Mouse (Mus musculus): Measurements from ENCODE around the gene Gm11037. TPM values are rescaled to one million over a fixed set of nuclear protein-coding genes. Genes with fewer than 3 reads are reported as not detected.

Gm11037 gene
- polyA plus RNA-seq, 1 experiment from 2014 or later, result not detected

DNA sequence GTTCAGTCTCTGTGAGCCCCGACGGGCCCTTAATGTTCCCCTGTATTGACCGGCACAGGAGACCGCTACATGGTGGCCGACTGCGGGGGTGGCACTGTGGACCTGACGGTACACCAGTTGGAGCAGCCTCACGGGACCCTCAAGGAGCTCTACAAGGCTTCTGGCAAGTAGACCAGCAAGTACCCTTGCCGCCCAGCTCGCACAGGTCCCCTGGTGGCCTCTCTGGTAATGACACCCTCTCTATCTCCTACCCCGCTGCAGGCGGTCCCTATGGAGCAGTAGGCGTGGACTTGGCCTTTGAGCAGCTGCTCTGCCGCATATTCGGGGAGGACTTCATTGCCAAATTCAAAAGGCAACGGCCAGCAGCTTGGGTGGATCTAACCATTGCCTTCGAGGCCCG, 9.3 kb downstream of the Gm11037 start:
- DNase-seq (ENCODE audit: low spot score, missing footprints) (peak; percentile 95), ATAC-seq (ENCODE audit: low FRiP score) (peak; percentile 61)
- Histone ChIP-seq H3K9me3 (ENCODE audit: control insufficient read depth, low read length) (no peaks in the 10 kb centered on the region), H3K9ac (ENCODE audit: low read length) (no peak overlapping the region), H3K27me3 (ENCODE audit: control insufficient read depth, insufficient read depth, low read length) (no peaks in the 10 kb centered on the region), H3K4me2 (no peak overlapping the region), H3K4me3 (ENCODE audit: low read depth, low read length) (no peak overlapping the region), H3K36me3 (ENCODE audit: control insufficient read depth, insufficient read depth, low read length) (peaks cover 12% of the 10 kb centered on the region), H3K4me1 (ENCODE audit: control insufficient read depth, insufficient read depth, low read length) (peaks cover 3% of the 10 kb centered on the region; the same call in 1 of the 2 replicates), H3K27ac (ENCODE audit: low read depth, low read length) (no peak overlapping the region)
- 33% methylated on average over 18 of the region's 18 CpGs for WGBS

DNA sequence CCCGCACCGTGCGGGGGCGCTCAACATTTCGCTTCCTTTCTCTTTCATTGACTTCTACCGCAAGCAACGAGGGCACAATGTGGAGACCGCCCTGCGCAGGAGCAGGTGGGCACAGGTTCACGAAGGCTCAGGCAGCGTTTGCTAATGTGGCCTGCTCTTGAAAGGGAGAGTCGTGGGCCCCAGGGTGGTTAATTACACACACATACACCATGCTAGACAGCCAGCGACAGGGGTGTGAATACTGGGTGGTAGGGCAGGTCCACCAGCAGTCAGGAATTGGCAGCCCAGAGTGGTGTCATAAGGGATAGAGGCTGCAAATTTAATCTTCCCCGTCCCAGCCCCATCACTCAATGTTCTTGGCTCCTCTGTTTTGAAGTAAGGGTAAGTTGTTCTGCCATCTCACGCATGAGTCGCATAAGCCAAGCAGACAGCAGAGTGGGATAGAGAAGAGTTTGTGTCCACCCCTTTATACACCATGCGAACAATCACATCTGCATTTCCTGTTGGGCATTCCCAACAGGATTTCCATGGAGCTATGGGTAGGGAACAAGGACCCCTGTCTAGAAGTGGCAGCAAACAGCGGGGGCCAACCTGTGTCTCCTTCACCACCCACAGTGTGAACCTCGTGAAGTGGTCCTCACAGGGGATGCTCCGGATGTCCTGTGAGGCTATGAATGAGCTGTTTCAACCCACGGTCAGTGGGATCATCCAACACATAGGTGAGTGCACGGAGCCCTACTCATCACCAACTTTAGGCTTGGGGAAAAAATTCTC, 9.9 kb downstream of the Gm11037 start:
- peaks cover 3% of the 10 kb centered on the region; the same call in 1 of the 2 replicates for H3K4me1 ChIP-seq (ENCODE audit: control insufficient read depth, insufficient read depth, low read length)
- H3K9ac ChIP-seq (ENCODE audit: low read length), result no peak overlapping the region
- 67% methylated on average over 22 of the region's 22 CpGs for WGBS
- H3K4me3 ChIP-seq (ENCODE audit: low read depth, low read length), result no peak overlapping the region
- H3K36me3 ChIP-seq (ENCODE audit: control insufficient read depth, insufficient read depth, low read length), result peaks cover 16% of the 10 kb centered on the region
- H3K4me2 ChIP-seq, result no peak overlapping the region
- H3K27ac ChIP-seq (ENCODE audit: low read depth, low read length), result no peak overlapping the region
- H3K9me3 ChIP-seq (ENCODE audit: control insufficient read depth, low read length), result no peaks in the 10 kb centered on the region
- no peaks in the 10 kb centered on the region for H3K27me3 ChIP-seq (ENCODE audit: control insufficient read depth, insufficient read depth, low read length)
- DNase-seq (ENCODE audit: low spot score, missing footprints) (no peak), ATAC-seq (ENCODE audit: low FRiP score) (peak; percentile 7)

DNA sequence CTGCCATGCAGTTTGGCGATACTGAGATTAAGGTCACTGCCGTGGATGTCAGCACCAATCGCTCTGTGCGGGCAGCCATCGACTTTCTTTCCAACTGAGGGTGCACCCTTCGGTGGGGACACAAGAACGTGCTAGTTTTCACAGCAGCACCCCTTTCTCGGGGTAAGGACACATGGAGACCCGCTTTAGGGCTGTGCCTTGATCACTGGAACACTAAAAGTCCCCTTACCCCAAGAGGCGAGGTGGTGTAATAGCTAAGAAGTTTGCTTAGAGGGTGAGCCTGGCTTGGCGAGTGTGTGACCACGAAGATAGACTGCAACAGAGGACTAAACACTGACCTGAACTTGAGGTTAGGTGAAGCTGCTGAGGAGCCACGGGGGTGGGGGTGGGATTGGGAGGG, 11.8 kb downstream of the Gm11037 start:
- H3K36me3 ChIP-seq (ENCODE audit: control insufficient read depth, insufficient read depth, low read length), result peaks cover 23% of the 10 kb centered on the region

DNA sequence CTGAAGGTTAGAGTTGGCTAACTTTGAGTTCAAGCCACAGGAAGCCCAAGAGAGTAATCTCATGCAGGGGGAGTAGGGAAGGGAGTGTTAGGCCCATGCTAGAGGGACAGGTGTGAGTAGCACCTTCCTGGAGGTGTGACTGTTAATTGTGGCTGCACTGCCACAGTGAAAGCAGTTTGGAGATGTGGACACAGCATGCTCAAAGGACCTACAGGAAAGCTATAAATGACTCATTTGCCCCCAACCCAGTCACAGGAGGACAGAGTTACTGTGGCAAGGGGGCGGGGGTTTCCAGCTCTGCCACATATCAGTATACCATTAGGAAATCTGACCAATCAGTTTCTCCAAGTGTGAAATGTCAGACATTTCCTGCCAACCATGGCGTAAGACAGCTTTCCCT, 12.2 kb downstream of the Gm11037 start:
- no peak overlapping the region for H3K4me3 ChIP-seq (ENCODE audit: low read depth, low read length)
- 92% methylated on average over 2 of the region's 2 CpGs for WGBS
- H3K36me3 ChIP-seq (ENCODE audit: control insufficient read depth, insufficient read depth, low read length), result peaks cover 23% of the 10 kb centered on the region
- H3K4me2 ChIP-seq, result no peak overlapping the region
- no peak overlapping the region for H3K27ac ChIP-seq (ENCODE audit: low read depth, low read length)
- DNase-seq (ENCODE audit: low spot score, missing footprints) (peak; percentile 10), ATAC-seq (ENCODE audit: low FRiP score) (no peak)
- no peaks in the 10 kb centered on the region for H3K27me3 ChIP-seq (ENCODE audit: control insufficient read depth, insufficient read depth, low read length)
- H3K9ac ChIP-seq (ENCODE audit: low read length), result no peak overlapping the region
- H3K9me3 ChIP-seq (ENCODE audit: control insufficient read depth, low read length), result no peaks in the 10 kb centered on the region
- peaks cover 3% of the 10 kb centered on the region; the same call in 1 of the 2 replicates for H3K4me1 ChIP-seq (ENCODE audit: control insufficient read depth, insufficient read depth, low read length)

More for the DNA sequence above, 11.8 kb downstream of the Gm11037 start:
- ATAC-seq (ENCODE audit: low FRiP score), result no peak
- Histone ChIP-seq H3K9me3 (ENCODE audit: control insufficient read depth, low read length) (no peaks in the 10 kb centered on the region), H3K4me2 (no peak overlapping the region), H3K4me3 (ENCODE audit: low read depth, low read length) (no peak overlapping the region), H3K27me3 (ENCODE audit: control insufficient read depth, insufficient read depth, low read length) (no peaks in the 10 kb centered on the region), H3K9ac (ENCODE audit: low read length) (no peak overlapping the region), H3K27ac (ENCODE audit: low read depth, low read length) (no peak overlapping the region), H3K4me1 (ENCODE audit: control insufficient read depth, insufficient read depth, low read length) (peaks cover 3% of the 10 kb centered on the region; the same call in 1 of the 2 replicates)
- 67% methylated on average over 13 of the region's 13 CpGs for WGBS
- DNase-seq (ENCODE audit: low spot score, missing footprints), result peak; percentile 81

DNA sequence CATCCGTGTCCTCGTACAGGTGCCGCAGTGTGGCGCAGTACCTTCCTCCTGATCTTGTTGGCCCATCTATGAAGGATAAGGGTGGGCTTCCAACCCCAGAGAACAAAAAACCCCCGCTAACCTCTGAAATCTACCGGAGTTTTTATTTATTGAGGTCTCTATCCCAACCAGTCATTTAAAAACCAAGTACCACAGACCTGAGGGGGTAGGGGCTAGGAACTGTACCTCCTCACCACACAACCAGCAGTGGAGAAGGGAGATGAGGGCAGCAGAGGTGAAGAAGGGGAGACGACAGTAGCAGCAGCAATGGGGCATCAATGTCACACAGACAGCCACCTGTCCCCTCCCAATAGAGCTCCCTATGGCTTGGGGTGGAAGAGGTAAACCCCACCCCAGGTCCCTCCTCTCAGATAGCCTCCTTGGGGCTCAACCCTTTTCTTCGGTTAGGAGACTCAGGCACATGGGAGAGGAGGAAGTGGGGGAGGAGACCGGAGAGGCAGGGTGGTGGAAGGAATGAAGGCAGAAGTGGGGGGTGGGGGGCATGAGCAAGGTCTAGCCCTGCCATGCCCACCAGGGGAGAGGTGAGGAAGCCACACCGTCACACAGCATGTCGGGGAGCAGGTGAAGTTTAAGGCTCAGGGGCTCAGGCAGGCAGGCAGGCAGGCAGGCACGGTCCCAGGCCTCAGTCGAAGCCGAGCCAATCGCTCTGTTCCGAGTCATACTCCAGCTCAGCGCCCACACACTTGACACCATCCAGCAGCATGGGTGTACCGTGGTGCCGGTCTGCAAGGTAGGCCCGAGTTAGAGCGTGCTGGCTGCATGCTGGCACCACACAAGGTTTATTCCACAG, 13.1 kb downstream of the Gm11037 start:
- peaks cover 3% of the 10 kb centered on the region; the same call in 1 of the 2 replicates for H3K4me1 ChIP-seq (ENCODE audit: control insufficient read depth, insufficient read depth, low read length)
- H3K9ac ChIP-seq (ENCODE audit: low read length), result no peak overlapping the region
- no peak for ATAC-seq (ENCODE audit: low FRiP score)
- no peak overlapping the region for H3K27ac ChIP-seq (ENCODE audit: low read depth, low read length)
- WGBS, result 94% methylated on average over 21 of the region's 21 CpGs
- peak; percentile 49 for DNase-seq (ENCODE audit: low spot score, missing footprints)
- H3K9me3 ChIP-seq (ENCODE audit: control insufficient read depth, low read length), result no peaks in the 10 kb centered on the region
- peaks cover 30% of the 10 kb centered on the region for H3K36me3 ChIP-seq (ENCODE audit: control insufficient read depth, insufficient read depth, low read length)
- no peaks in the 10 kb centered on the region for H3K27me3 ChIP-seq (ENCODE audit: control insufficient read depth, insufficient read depth, low read length)
- H3K4me3 ChIP-seq (ENCODE audit: low read depth, low read length), result no peak overlapping the region
- H3K4me2 ChIP-seq, result no peak overlapping the region

DNA sequence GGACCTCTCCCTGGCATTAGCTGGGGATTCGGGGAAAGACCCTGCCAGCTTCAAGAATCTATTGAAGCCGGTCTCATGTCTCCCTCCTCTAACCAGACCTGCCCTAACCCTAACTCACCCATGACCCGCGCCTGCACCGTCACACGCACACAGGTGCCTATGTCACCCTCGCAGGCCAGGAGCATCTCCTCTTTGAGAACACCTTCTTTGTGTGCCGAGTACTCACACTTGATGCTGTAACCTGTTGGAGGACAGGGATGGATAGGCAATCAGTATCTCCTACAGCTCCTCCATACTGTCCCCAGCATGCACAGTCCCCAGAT, 13.7 kb downstream of the Gm11037 start:
- Histone ChIP-seq H3K9me3 (ENCODE audit: control insufficient read depth, low read length) (no peaks in the 10 kb centered on the region), H3K9ac (ENCODE audit: low read length) (no peak overlapping the region), H3K4me2 (no peak overlapping the region), H3K36me3 (ENCODE audit: control insufficient read depth, insufficient read depth, low read length) (peaks cover 30% of the 10 kb centered on the region), H3K27me3 (ENCODE audit: control insufficient read depth, insufficient read depth, low read length) (no peaks in the 10 kb centered on the region), H3K27ac (ENCODE audit: low read depth, low read length) (no peak overlapping the region), H3K4me3 (ENCODE audit: low read depth, low read length) (no peak overlapping the region), H3K4me1 (ENCODE audit: control insufficient read depth, insufficient read depth, low read length) (peaks cover 3% of the 10 kb centered on the region; the same call in 1 of the 2 replicates)
- peak; percentile 72 for DNase-seq (ENCODE audit: low spot score, missing footprints)
- 93% methylated on average over 8 of the region's 8 CpGs for WGBS
- no peak for ATAC-seq (ENCODE audit: low FRiP score)

DNA sequence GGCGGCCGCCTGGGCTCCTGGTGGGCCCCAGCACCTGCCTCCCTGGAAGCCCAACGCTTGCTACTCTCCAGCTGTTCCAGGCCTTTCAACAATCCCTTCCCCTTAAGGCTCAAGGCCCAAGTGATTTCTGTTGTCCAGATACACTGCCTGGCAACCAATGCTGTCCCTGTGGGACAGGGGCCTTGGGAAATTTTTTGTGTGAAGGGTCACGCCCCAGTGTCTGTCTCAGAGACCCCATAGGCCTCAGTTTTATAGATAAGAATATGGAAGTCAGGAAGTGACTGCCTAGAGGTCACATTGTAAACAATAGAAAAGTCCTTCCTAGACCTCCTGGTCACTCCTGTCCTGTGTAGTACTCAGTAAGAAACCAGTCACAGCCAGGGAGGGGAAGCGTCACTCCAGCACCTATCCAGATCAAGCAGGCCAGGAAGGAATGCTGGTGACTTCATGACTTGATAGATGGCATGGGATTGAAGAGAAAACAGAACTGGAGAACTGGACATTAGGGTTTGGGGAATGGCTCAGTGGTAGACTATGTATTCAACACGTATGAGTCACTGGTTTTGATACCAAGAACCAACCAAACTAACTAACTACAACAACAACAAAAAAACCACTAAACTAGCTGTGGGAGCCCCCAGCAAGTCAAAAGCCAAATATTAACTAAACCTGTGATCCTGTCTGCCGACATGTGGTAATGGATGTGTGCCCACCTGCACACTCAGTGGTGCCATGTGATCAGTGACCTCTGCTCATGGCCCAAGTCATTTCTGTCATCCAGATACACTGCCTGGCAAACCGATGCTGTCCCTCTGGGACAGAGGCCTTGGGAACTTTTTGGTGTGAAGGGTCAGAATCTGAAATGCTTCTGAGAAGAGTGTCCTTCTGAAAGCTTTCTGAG, 15.3 kb downstream of the Gm11037 start:
- no peak for ATAC-seq (ENCODE audit: low FRiP score)
- peaks cover 35% of the 10 kb centered on the region for H3K36me3 ChIP-seq (ENCODE audit: control insufficient read depth, insufficient read depth, low read length)

DNA sequence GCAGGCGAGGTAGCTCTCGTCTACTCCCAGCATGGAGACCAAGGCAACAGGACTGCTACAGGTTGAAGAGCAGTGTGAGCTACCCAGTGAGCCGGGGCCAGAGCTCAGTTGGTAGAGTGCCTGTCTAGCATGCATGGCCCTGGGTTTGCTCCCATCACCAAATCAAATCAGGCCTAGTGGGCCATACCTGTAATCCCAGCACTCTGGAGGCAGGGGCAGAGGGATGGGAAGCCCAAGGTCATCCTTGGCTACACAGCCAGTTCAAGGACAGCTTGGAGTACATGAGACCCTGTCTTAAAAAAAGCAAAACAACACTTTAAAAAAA, 15.9 kb downstream of the Gm11037 start:
- Histone ChIP-seq H3K9me3 (ENCODE audit: control insufficient read depth, low read length) (no peaks in the 10 kb centered on the region), H3K27ac (ENCODE audit: low read depth, low read length) (no peak overlapping the region), H3K36me3 (ENCODE audit: control insufficient read depth, insufficient read depth, low read length) (peaks cover 35% of the 10 kb centered on the region), H3K4me2 (no peak overlapping the region), H3K9ac (ENCODE audit: low read length) (no peak overlapping the region), H3K4me1 (ENCODE audit: control insufficient read depth, insufficient read depth, low read length) (no peaks in the 10 kb centered on the region), H3K27me3 (ENCODE audit: control insufficient read depth, insufficient read depth, low read length) (no peaks in the 10 kb centered on the region), H3K4me3 (ENCODE audit: low read depth, low read length) (no peak overlapping the region)
- DNase-seq (ENCODE audit: low spot score, missing footprints) (no peak), ATAC-seq (ENCODE audit: low FRiP score) (no peak)
- WGBS, result 95% methylated on average over 3 of the region's 3 CpGs

More for the DNA sequence above, 15.3 kb downstream of the Gm11037 start:
- no peak overlapping the region for H3K4me2 ChIP-seq
- no peaks in the 10 kb centered on the region for H3K4me1 ChIP-seq (ENCODE audit: control insufficient read depth, insufficient read depth, low read length)
- no peak overlapping the region for H3K9ac ChIP-seq (ENCODE audit: low read length)
- no peak overlapping the region for H3K4me3 ChIP-seq (ENCODE audit: low read depth, low read length)
- H3K27me3 ChIP-seq (ENCODE audit: control insufficient read depth, insufficient read depth, low read length), result no peaks in the 10 kb centered on the region
- H3K27ac ChIP-seq (ENCODE audit: low read depth, low read length), result no peak overlapping the region
- no peaks in the 10 kb centered on the region for H3K9me3 ChIP-seq (ENCODE audit: control insufficient read depth, low read length)
- WGBS, result 89% methylated on average over 8 of the region's 8 CpGs
- no peak for DNase-seq (ENCODE audit: low spot score, missing footprints)

Measured in midbrain, embryonic 11.5 days (tissue).